Mouse (Mus musculus) adrenal gland, adult 10 weeks (tissue): ENCODE measurements around the gene Gm14147. TPM values are rescaled to one million over a fixed set of nuclear protein-coding genes. Genes with fewer than 3 reads are reported as not detected.

Source experiments
- polyA plus RNA-seq: library from polyadenylated mRNA; stranded (reverse); fragments of 350-450 nt; fragmentation: Illumina TruSeq; extraction: RNeasy Lipid Tissue Mini Kit (QIAGEN cat#74804); gene quantifications from one replicate; pipeline ENCODE4 v1.2.3, GENCODE M21; 2014; ENCODE audit warnings: low read depth, low replicate concordance

Gene Gm14147
- not detected for polyA plus RNA-seq

DNA sequence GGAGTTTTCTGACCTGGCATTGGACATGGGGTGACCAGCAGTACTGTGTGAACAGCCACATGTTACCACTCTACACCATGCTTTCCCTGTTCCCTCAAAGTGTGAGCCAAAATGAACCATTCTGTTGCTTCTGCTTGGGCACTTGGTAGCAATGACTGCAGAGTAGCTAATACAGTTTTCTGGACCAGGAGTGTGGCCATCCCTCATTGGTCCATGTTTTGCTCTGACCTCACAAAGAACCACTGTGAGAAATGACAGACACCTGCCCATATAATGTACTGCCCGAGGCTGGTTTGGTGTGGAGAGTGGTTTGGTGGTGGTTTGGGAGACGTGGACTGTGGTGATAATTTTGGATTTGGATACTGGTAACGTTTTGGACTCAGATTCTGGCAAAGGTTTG is at the start of gene Gm14147:
TSS of gene Gm14147 (plus strand) at position 301 of the 400 bp plus-strand sequence.

GRCm38 (mm10) chr2:151092250-151092649 is 5.8 kb upstream of the Gm14147 start, which contains the start of gene Gm14151:
TSS of gene Gm14151 (minus strand) at chr2:151092350.

Other genes starting within 250 kb of the Gm14147 start
- gene Abhd12, start 193.5 kb upstream of the Gm14147 start, polyA plus RNA-seq, result 106 TPM
- 5.4 TPM for gene Gins1, start 192.8 kb upstream of the Gm14147 start, polyA plus RNA-seq
- gene Ninl, start 58.9 kb upstream of the Gm14147 start, polyA plus RNA-seq, result 14.5 TPM
- gene Nanp, start 58.8 kb upstream of the Gm14147 start, polyA plus RNA-seq, result 34.0 TPM
- not detected for gene Gm14151, start 5.9 kb upstream of the Gm14147 start, polyA plus RNA-seq